Mouse (Mus musculus) midbrain, embryonic 15.5 days (tissue): ENCODE measurements at regions not wholly inside any gene's neighbourhood (a gene's known extent, or its start where the extent isn't known, plus 50 kb on each side); places are given as distances from the start of the nearest gene placed in this dataset.
A peak's percentile ranks its signal among the peaks of the same experiment; 100 is the strongest.

ENCODE experiments used
- ATAC-seq: fragments of 200-750 bp; cut with Nextera tagmentation; replicated peaks from 2 replicates; pipeline ENCODE4 v1.8.0; 2017; ENCODE audit warnings: moderate TSS enrichment
- H3K27ac ChIP-seq: fragments of 300-500 bp; sonication (generic); 2 replicates; pipeline ENCODE4 v1.5.1; 2015; ENCODE audit warnings: mild to moderate bottlenecking, inconsistent platforms
- H3K27me3 ChIP-seq: fragments of 300-500 bp; sonication (generic); replicated peaks from 2 replicates; pipeline ENCODE4 v1.6.1; 2015; ENCODE audit warnings: inconsistent platforms
- H3K36me3 ChIP-seq: fragments of 300-500 bp; sonication (generic); replicated peaks from 2 replicates; pipeline ENCODE4 v1.6.1; 2015; ENCODE audit warnings: inconsistent platforms
- H3K4me1 ChIP-seq: fragments of 300-500 bp; sonication (generic); 2 replicates; pipeline ENCODE4 v1.6.1; 2015; ENCODE audit warnings: inconsistent platforms
- H3K4me2 ChIP-seq: fragments of 300-500 bp; sonication (generic); 2 replicates; pipeline ENCODE4 v1.6.1; 2015; ENCODE audit warnings: inconsistent platforms, mild to moderate bottlenecking, moderate library complexity
- H3K4me3 ChIP-seq: fragments of 300-500 bp; sonication (generic); 2 replicates; pipeline ENCODE4 v1.5.1; 2015; ENCODE audit warnings: mild to moderate bottlenecking, inconsistent platforms
- H3K9ac ChIP-seq: fragments of 300-500 bp; sonication (generic); 2 replicates; pipeline ENCODE4 v1.6.1; 2015; ENCODE audit warnings: mild to moderate bottlenecking, inconsistent platforms
- H3K9me3 ChIP-seq: fragments of 300-500 bp; sonication (generic); 2 replicates; pipeline ENCODE4 v1.6.1; 2016; ENCODE audit warnings: inconsistent platforms
- WGBS: fragments of 180-500 bp; shearing (Covaris S2); methylation state at CpG from one replicate; pipeline ENCODE4 v1.1.7; 2015; ENCODE audit warnings: mixed read lengths; 5-methylcytosine and 5-hydroxymethylcytosine counted together

DNA sequence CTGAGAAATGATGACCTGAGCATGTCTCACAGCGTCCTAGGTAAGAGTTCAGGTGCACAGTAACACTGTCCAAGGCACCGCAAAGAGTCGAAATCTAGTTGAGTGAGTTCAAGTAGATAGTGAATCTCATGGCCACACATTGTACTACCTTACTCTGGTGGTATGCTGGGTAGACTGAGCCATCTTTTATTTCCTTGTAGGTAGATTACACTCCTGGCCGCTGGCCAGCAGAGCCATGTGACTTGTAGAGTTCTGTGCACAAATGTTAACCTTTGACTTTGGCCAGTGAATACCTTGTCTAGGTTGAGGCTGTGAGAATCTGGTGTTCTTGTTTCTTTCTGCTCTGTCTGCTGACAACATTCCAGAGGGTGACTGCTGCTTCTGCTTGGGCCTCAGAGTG is 273.0 kb downstream of the Bcl11a start:
- peaks cover 13% of the 10 kb centered on the region for H3K4me1 ChIP-seq
- no peaks in the 10 kb centered on the region for H3K36me3 ChIP-seq
- 90% methylated on average over 4 of the region's 4 CpGs for WGBS
- H3K4me3 ChIP-seq: no peak overlapping the region
- no peaks in the 10 kb centered on the region for H3K9me3 ChIP-seq
- no peak for ATAC-seq
- no peak overlapping the region for H3K4me2 ChIP-seq
- H3K27ac ChIP-seq: no peak overlapping the region
- H3K9ac ChIP-seq: no peak overlapping the region
- no peaks in the 10 kb centered on the region for H3K27me3 ChIP-seq

GRCm38 (mm10) chr11:24352071-24352470 is 274.2 kb downstream of the Bcl11a start:
- Histone ChIP-seq H3K9ac (no peak overlapping the region), H3K9me3 (no peaks in the 10 kb centered on the region), H3K36me3 (no peaks in the 10 kb centered on the region), H3K27me3 (no peaks in the 10 kb centered on the region), H3K4me1 (peaks cover 9% of the 10 kb centered on the region), H3K4me3 (no peak overlapping the region), H3K4me2 (no peak overlapping the region), H3K27ac (no peak overlapping the region)
- ATAC-seq: no peak
- 96% methylated on average over 3 of the region's 3 CpGs for WGBS

DNA sequence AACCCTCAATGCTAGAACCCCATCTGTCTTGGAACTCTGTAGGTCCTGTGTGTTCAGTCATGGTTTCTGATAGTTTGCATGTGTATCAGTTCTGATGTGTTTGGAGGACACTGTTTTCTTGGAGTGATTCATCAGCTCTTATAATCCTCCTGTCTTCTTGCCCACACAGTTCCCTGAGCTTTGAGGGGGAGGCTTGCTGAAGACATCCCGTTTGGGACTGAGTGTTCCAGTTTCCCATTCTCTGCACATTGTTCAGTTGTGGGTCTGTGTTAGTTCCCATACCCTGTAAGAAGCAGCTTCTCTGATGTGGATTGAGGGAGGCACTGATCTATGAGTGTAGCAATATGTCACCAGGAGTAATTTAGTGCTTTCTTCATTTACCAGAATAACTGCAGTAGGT is 275.2 kb downstream of the Bcl11a start:
- Histone ChIP-seq H3K4me3 (no peak overlapping the region), H3K4me2 (no peak overlapping the region), H3K36me3 (no peaks in the 10 kb centered on the region), H3K27ac (no peak overlapping the region), H3K9me3 (no peaks in the 10 kb centered on the region), H3K4me1 (peaks cover 6% of the 10 kb centered on the region), H3K27me3 (no peaks in the 10 kb centered on the region), H3K9ac (no peak overlapping the region)
- 90% methylated on average over 1 of the region's 1 CpGs for whole genome bisulfite sequencing
- ATAC-seq: no peak

- H3K4me2 ChIP-seq: no peak overlapping the region
- no peak overlapping the region for H3K27ac ChIP-seq
- H3K9me3 ChIP-seq: no peaks in the 10 kb centered on the region
- H3K27me3 ChIP-seq: no peaks in the 10 kb centered on the region
- no peak overlapping the region for H3K9ac ChIP-seq
- H3K4me1 ChIP-seq: peaks cover 4% of the 10 kb centered on the region
- 89% methylated on average over 1 of the region's 1 CpGs for WGBS
- no peak for ATAC-seq
- H3K36me3 ChIP-seq: no peaks in the 10 kb centered on the region
- no peak overlapping the region for H3K4me3 ChIP-seq
Observed at GRCm38 (mm10) chr11:24357388-24357787, 279.5 kb downstream of the Bcl11a start.

DNA sequence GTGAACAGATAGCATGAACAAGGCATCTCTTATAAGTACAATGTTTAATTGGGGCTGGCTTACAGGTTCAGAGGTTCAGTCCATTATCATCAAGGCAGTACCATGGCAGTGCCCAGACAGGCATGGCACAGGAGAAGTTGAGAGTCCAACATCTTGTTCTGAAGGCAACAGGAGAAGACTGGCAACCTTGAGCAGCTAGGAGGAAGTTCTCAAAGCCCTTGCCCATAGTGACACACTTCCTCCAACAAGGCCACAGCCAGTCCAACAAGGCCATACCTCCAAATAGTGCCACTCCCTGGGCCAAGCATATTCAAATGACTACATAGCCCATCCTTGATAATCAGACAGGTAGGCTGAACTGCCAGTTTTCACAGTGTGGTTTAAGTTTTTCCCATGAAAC is 281.2 kb downstream of the Bcl11a start:
- H3K27ac ChIP-seq: no peak overlapping the region
- no peak overlapping the region for H3K4me2 ChIP-seq
- no peaks in the 10 kb centered on the region for H3K9me3 ChIP-seq
- H3K36me3 ChIP-seq: no peaks in the 10 kb centered on the region
- no peaks in the 10 kb centered on the region for H3K27me3 ChIP-seq
- H3K4me3 ChIP-seq: no peak overlapping the region
- no peak overlapping the region for H3K9ac ChIP-seq
- H3K4me1 ChIP-seq: peaks cover 9% of the 10 kb centered on the region
- no peak for ATAC-seq

- peak; percentile 65; the same call in 1 of the 2 replicates for ATAC-seq
- H3K9ac ChIP-seq: no peak overlapping the region
- H3K4me3 ChIP-seq: no peak overlapping the region
- H3K27me3 ChIP-seq: no peaks in the 10 kb centered on the region
- H3K27ac ChIP-seq: no peak overlapping the region
- peaks cover 9% of the 10 kb centered on the region for H3K4me1 ChIP-seq
- H3K9me3 ChIP-seq: no peaks in the 10 kb centered on the region
- no peaks in the 10 kb centered on the region for H3K36me3 ChIP-seq
- no peak overlapping the region for H3K4me2 ChIP-seq
- WGBS: 42% methylated on average over 6 of the region's 6 CpGs
Observed at GRCm38 (mm10) chr11:24361998-24362687, 284.3 kb downstream of the Bcl11a start.

DNA sequence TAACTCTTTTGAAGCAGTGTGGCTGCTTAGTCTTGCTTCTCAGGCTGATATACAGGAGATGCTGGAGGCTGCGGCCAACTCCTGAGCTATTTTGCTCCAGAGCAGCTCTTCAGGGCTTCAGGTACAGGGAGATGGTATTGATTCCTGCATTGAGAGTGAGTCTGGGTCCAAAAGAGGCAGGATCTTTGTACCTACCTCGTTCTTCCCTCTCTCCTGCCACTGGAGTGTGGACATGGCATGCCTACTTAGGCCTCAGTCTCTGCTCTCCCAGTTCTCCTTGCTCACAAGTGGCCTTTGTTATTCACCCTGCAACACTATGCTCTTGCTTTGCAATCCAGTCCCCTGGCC is 284.8 kb downstream of the Bcl11a start:
- Histone ChIP-seq H3K9ac (no peak overlapping the region), H3K36me3 (no peaks in the 10 kb centered on the region), H3K9me3 (no peaks in the 10 kb centered on the region), H3K4me1 (peaks cover 9% of the 10 kb centered on the region), H3K4me2 (no peak overlapping the region), H3K4me3 (no peak overlapping the region), H3K27me3 (no peaks in the 10 kb centered on the region), H3K27ac (no peak overlapping the region)
- ATAC-seq: peak; percentile 28; the same call in 1 of the 2 replicates
- WGBS: 42% methylated on average over 2 of the region's 2 CpGs

DNA sequence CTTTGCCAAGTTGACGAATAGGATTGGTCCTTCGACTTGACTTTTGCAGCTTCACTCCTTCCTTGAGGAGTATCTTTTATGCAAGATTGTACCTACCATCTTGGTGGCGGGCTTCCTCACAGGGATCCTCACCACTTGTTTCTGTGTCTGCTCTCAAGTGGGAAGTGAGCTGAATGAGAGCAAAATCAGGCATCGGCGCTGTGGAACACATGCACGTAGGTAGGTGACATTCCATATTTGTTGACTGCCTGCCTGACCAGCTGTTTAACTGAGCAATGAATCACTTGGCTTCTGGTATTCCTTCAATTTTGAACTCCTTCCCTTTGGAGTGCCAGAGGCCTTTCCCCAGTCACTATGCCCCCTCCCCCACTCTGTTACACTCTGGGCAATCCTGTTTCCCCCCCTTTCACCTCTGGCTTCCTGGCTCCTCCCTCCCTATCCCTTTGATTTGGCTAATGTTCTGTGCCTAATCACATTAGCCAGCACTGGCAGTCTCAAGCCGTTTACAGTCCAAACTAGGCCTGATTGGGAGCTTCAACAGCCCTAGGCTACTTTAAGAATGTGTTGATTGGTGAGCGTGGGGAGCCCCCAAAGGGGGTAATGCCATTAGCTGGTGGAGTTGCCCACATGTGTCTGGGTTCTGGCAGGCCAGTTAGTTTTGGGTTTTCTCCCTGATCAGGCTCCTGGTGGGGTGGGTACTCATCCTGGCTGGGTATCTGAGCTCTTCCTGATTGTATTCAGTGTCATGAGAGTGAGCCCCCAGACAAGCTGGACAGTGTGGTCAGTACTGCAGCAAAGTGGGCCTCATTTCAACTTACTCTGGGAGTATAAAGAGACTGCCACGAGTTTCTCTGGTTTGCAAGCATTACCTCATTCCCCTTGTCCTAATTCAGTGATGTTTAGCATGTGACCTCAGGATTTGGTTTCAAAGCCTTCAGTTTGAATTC is 285.8 kb downstream of the Bcl11a start:
- Histone ChIP-seq H3K9ac (no peak overlapping the region), H3K27me3 (no peaks in the 10 kb centered on the region; the same call in 1 of the 2 replicates), H3K4me1 (peaks cover 9% of the 10 kb centered on the region), H3K4me3 (no peak overlapping the region), H3K36me3 (no peaks in the 10 kb centered on the region), H3K9me3 (no peaks in the 10 kb centered on the region), H3K27ac (no peak overlapping the region), H3K4me2 (no peak overlapping the region)
- 57% methylated on average over 9 of the region's 9 CpGs for WGBS
- ATAC-seq: peak; percentile 87

DNA sequence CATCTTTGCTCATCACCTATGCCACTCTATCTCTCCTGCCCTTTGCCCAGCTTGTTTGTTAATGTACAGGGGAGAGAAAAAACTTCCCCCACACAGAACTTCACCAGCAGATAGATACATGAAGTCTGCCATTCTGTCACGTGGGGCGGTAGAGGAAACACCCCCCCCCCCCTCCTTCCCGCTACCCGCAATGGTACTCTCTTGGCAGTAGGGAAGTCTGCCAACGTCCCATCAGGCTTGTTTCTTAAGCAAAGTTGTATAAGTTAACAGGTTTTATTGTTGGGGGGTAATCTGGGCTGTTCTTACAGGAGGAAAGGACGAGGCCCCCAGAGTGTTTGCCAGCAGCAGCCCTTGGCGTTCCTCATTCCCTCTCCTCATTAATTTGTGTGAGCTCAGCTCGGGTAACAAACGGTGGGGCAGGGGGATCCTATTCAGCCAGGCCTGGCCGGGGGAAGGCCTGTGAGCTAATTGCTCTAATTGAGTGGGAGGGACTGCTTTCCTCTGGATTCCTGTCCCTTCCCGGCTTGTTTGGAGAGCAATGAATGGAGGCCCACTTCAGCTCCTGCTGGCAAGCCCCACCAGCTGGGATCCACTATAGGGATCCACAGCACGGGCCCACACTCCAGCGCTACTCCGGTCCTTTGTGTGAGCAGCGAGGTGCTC is 292.5 kb downstream of the Bcl11a start:
- peak overlapping the region; percentile 69 for H3K27ac ChIP-seq
- WGBS: 15% methylated on average over 15 of the region's 15 CpGs
- H3K4me3 ChIP-seq: no peak overlapping the region
- H3K4me1 ChIP-seq: peaks cover 28% of the 10 kb centered on the region
- H3K36me3 ChIP-seq: no peaks in the 10 kb centered on the region
- no peaks in the 10 kb centered on the region; the same call in 1 of the 2 replicates for H3K27me3 ChIP-seq
- no peak overlapping the region for H3K9ac ChIP-seq
- ATAC-seq: peak; percentile 77
- H3K9me3 ChIP-seq: no peaks in the 10 kb centered on the region
- peak overlapping the region; percentile 20; the same call in 1 of the 2 replicates for H3K4me2 ChIP-seq

DNA sequence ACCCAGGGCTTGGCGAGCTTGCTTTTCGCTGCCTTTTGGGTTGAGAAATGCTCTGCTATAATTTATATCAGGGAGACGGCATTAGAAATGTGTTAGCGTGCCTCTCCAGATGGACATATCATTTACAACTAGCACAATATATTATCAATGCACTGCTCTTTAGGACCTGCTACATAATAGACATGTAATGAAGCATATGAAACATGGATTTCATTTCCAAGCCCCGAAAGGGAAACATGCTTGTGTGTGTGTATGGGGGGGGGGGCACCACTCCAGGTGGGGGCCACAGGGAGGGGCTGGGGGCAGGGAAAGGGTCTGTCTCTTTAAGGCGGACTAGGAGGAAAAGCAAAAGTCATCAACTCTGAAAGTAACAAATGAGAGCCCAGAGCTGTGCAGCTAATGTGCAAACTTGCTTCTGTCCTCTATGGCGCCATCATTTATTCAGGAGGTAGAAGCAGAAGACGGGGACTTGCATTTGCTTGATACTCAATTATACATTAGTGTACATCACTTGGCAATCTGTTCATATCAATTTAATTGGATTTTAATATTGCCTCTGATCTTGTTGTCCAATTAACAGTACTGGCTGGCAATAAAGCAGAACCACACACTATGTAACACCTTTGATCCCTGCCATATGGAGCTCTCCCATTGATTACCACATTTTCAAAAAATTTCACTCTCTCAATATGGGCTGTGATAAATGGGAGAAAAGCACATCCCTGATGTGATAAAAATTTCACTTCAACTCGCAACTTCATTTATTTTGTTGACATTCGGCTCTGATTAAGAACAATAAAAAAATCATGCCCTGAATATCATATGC is 293.2 kb downstream of the Bcl11a start:
- H3K27me3 ChIP-seq: no peaks in the 10 kb centered on the region; the same call in 1 of the 2 replicates
- peak overlapping the region; percentile 69 for H3K27ac ChIP-seq
- H3K9ac ChIP-seq: no peak overlapping the region
- H3K4me2 ChIP-seq: peak overlapping the region; percentile 20; the same call in 1 of the 2 replicates
- H3K4me3 ChIP-seq: no peak overlapping the region
- peak; percentile 75 for ATAC-seq
- no peaks in the 10 kb centered on the region for H3K36me3 ChIP-seq
- 39% methylated on average over 10 of the region's 10 CpGs for WGBS
- H3K4me1 ChIP-seq: peaks cover 28% of the 10 kb centered on the region
- no peaks in the 10 kb centered on the region for H3K9me3 ChIP-seq

DNA sequence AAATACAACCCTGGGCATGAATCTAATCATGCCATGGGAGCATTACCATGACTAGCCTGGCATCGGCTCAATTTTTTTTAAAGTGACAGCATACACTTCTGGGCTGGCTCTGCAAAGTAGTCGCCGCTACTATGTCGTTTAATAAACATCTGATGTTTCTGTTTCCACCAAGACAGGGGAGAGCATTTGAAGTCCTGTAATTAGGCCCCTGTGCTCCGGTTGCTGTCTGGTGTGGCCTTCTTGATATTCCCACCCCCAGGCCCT is 293.8 kb downstream of the Bcl11a start:
- H3K9ac ChIP-seq: no peak overlapping the region
- no peak overlapping the region for H3K4me2 ChIP-seq
- no peak overlapping the region for H3K4me3 ChIP-seq
- H3K27ac ChIP-seq: peak overlapping the region; percentile 53
- ATAC-seq: peak; percentile 78
- H3K9me3 ChIP-seq: no peaks in the 10 kb centered on the region
- 42% methylated on average over 5 of the region's 5 CpGs for WGBS
- no peaks in the 10 kb centered on the region; the same call in 1 of the 2 replicates for H3K27me3 ChIP-seq
- peaks cover 28% of the 10 kb centered on the region for H3K4me1 ChIP-seq
- no peaks in the 10 kb centered on the region for H3K36me3 ChIP-seq

- H3K27me3 ChIP-seq: no peaks in the 10 kb centered on the region; the same call in 1 of the 2 replicates
- no peak overlapping the region for H3K4me2 ChIP-seq
- H3K9me3 ChIP-seq: no peaks in the 10 kb centered on the region
- ATAC-seq: no peak
- no peaks in the 10 kb centered on the region for H3K36me3 ChIP-seq
- H3K9ac ChIP-seq: no peak overlapping the region
- H3K4me1 ChIP-seq: peaks cover 28% of the 10 kb centered on the region
- WGBS: 38% methylated on average over 8 of the region's 8 CpGs
- no peak overlapping the region for H3K4me3 ChIP-seq
- peak overlapping the region; percentile 53 for H3K27ac ChIP-seq
Observed at GRCm38 (mm10) chr11:24371963-24372362, 294.1 kb downstream of the Bcl11a start.
